Mouse (Mus musculus) kidney, adult 2 months (tissue): Measurements from ENCODE around the gene Ftsj1. TPM values are rescaled to one million over a fixed set of nuclear protein-coding genes. Genes with fewer than 3 reads are reported as not detected.

Experiments used
- DNase-seq: peaks from one replicate; pipeline ENCODE4 v3.0.0; 2021
- H3K27ac ChIP-seq: fragments of 200-500 bp; 2 replicates; pipeline ENCODE4 v1.5.1; 2012; ENCODE audit warnings: low read depth, low read length, control low read depth, inconsistent platforms; ENCODE audit not compliant: insufficient read depth
- H3K27me3 ChIP-seq: fragments of 200-500 bp; replicated peaks from 2 replicates; pipeline ENCODE4 v1.6.1; 2012; ENCODE audit warnings: mild to moderate bottlenecking, moderate library complexity, low read length, inconsistent platforms; ENCODE audit not compliant: control insufficient read depth, insufficient read depth
- H3K36me3 ChIP-seq: fragments of 200-500 bp; 2 replicates; pipeline ENCODE4 v1.6.1; 2012; ENCODE audit warnings: mild to moderate bottlenecking, moderate library complexity, low read length, inconsistent platforms; ENCODE audit not compliant: control insufficient read depth, insufficient read depth
- H3K4me1 ChIP-seq: fragments of 200-500 bp; 2 replicates; pipeline ENCODE4 v1.6.1; 2011; ENCODE audit warnings: low read length; ENCODE audit not compliant: control insufficient read depth, insufficient read depth
- H3K4me3 ChIP-seq: fragments of 200-500 bp; 2 replicates; pipeline ENCODE4 v1.5.1; 2011; ENCODE audit warnings: mild to moderate bottlenecking, low read depth, low read length, control low read depth; ENCODE audit not compliant: insufficient read depth
- CTCF ChIP-seq: fragments of 200-500 bp; conservative IDR thresholded peaks from 2 replicates; pipeline ENCODE4 v1.5.1; 2011; ENCODE audit warnings: low read depth, mild to moderate bottlenecking, control low read depth, low read length, moderate library complexity, mixed read lengths; ENCODE audit not compliant: insufficient read depth, insufficient read length
- POLR2A ChIP-seq: fragments of 200-500 bp; IDR thresholded peaks from one replicate; pipeline ENCODE4 v1.6.1; 2011; ENCODE audit warnings: low read depth, low read length, control low read depth
- WGBS: fragments of 180-500 bp; shearing (Covaris S2); methylation state at CpG from one replicate; pipeline ENCODE4 v1.1.7; 2018; 5-methylcytosine and 5-hydroxymethylcytosine counted together
- polyA plus RNA-seq: library from polyadenylated mRNA; depleted of rRNA; stranded (reverse); fragments of >200 nt; gene quantifications from 2 replicates; pipeline ENCODE4 v1.2.3, GENCODE M21; 2012

Gene Ftsj1
- polyA plus RNA-seq, 1 experiment: 31.1 TPM

GRCm38 (mm10) chrX:8259478-8259877 lies 7.3 kb upstream of the Ftsj1 start:
- WGBS: 45% methylated on average over 12 of the region's 12 CpGs
- no peak overlapping the region for H3K4me3 ChIP-seq

GRCm38 (mm10) chrX:8255807-8256206 lies 3.6 kb upstream of the Ftsj1 start:
- Histone ChIP-seq H3K4me1 (no peaks in the 10 kb centered on the region), H3K27ac (no peak overlapping the region), H3K27me3 (no peaks in the 10 kb centered on the region), H3K36me3 (no peaks in the 10 kb centered on the region), H3K4me3 (no peak overlapping the region)
- 31% methylated on average over 3 of the region's 6 CpGs for WGBS
- no peak for TF ChIP-seq POLR2A
- no peak for TF ChIP-seq CTCF
- no peak for DNase-seq

More at GRCm38 (mm10) chrX:8259478-8259877, 7.3 kb upstream of the Ftsj1 start:
- no peak for TF ChIP-seq CTCF
- TF ChIP-seq POLR2A: no peak
- DNase-seq: no peak
- Histone ChIP-seq H3K27ac (no peak overlapping the region), H3K27me3 (no peaks in the 10 kb centered on the region), H3K36me3 (no peaks in the 10 kb centered on the region), H3K4me1 (no peaks in the 10 kb centered on the region)

- Histone ChIP-seq H3K36me3 (no peaks in the 10 kb centered on the region), H3K27ac (no peak overlapping the region), H3K27me3 (no peaks in the 10 kb centered on the region), H3K4me1 (no peaks in the 10 kb centered on the region), H3K4me3 (no peak overlapping the region)
- peak; percentile 70 for DNase-seq
- WGBS: 54% methylated on average over 2 of the region's 2 CpGs
- TF ChIP-seq POLR2A (no peak), CTCF (no peak)
Observed at GRCm38 (mm10) chrX:8253711-8254110, 1.5 kb upstream of the Ftsj1 start.

GRCm38 (mm10) chrX:8251789-8252333 lies 345 bp downstream of the Ftsj1 start:
- no peak overlapping the region for H3K27ac ChIP-seq
- H3K36me3 ChIP-seq: no peaks in the 10 kb centered on the region
- H3K4me3 ChIP-seq: peak overlapping the region; percentile 61
- no peaks in the 10 kb centered on the region for H3K4me1 ChIP-seq
- under 1% methylated on average over 18 of the region's 18 CpGs for WGBS
- no peaks in the 10 kb centered on the region for H3K27me3 ChIP-seq
- no peak for TF ChIP-seq POLR2A
- no peak for TF ChIP-seq CTCF
- no peak for DNase-seq

GRCm38 (mm10) chrX:8248542-8249120 lies 3.6 kb downstream of the Ftsj1 start:
- TF ChIP-seq POLR2A: no peak
- TF ChIP-seq CTCF: no peak
- H3K4me3 ChIP-seq: no peak overlapping the region
- WGBS: 77% methylated on average over 8 of the region's 8 CpGs
- no peaks in the 10 kb centered on the region for H3K4me1 ChIP-seq
- H3K36me3 ChIP-seq: no peaks in the 10 kb centered on the region
- no peaks in the 10 kb centered on the region for H3K27me3 ChIP-seq
- H3K27ac ChIP-seq: no peak overlapping the region
- no peak for DNase-seq

GRCm38 (mm10) chrX:8247680-8248079 lies 4.5 kb downstream of the Ftsj1 start:
- Histone ChIP-seq H3K27ac (no peak overlapping the region), H3K27me3 (no peaks in the 10 kb centered on the region), H3K4me3 (no peak overlapping the region), H3K4me1 (no peaks in the 10 kb centered on the region), H3K36me3 (no peaks in the 10 kb centered on the region)
- DNase-seq: peak; percentile 2
- TF ChIP-seq CTCF: no peak
- no peak for TF ChIP-seq POLR2A
- 96% methylated on average over 2 of the region's 2 CpGs for WGBS

- no peaks in the 10 kb centered on the region for H3K27me3 ChIP-seq
- no peak overlapping the region for H3K27ac ChIP-seq
- no peaks in the 10 kb centered on the region for H3K4me1 ChIP-seq
- H3K36me3 ChIP-seq: peaks cover 1% of the 10 kb centered on the region; the same call in 1 of the 2 replicates
- TF ChIP-seq POLR2A: no peak
- no peak for TF ChIP-seq CTCF
- 88% methylated on average over 13 of the region's 13 CpGs for WGBS
- no peak for DNase-seq
- no peak overlapping the region for H3K4me3 ChIP-seq
Observed at GRCm38 (mm10) chrX:8238804-8239395, 13.3 kb downstream of the Ftsj1 start.
